Mouse (Mus musculus): ENCODE measurements around the gene Rnf212.

DNA sequence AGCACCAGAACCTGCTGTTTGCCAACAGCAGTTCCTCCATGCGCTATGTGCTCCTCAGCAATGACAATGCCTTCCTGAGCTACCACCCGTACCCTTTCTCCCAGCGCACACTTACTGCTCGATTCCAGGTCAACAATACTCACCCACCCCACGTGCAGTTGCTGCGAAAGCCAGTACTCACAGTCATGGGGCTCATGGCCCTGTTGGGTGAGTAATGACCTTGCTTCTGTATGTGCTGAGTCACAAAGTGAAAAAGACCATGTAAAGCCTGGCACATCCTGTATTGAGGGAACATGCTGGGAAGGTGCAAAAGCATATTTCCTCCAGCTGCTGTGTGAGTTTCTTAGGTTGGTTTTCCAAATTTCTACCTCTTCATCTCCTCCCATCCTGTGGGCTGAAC is 93.9 kb downstream of the Rnf212 start:
- TF ChIP-seq EP300 (IDR thresholded peaks at IDR 0.05) (no peak), CTCF (IDR thresholded peaks at IDR 0.05) (no peak)
